Mouse (Mus musculus) intestine, postnatal 0 days (tissue): ENCODE measurements at regions not wholly inside any gene's neighbourhood (a gene's known extent, or its start where the extent isn't known, plus 50 kb on each side); places are given as distances from the start of the nearest gene placed in this dataset.

Experiments
- ATAC-seq: fragments of 200-750 bp; cut with Nextera tagmentation; 2 replicates; pipeline ENCODE4 v1.8.0; 2017; ENCODE audit warnings: mild to moderate bottlenecking, moderate TSS enrichment, moderate library complexity
- H3K27ac ChIP-seq: fragments of 300-500 bp; sonication (generic); 2 replicates; pipeline ENCODE4 v1.5.1; 2014; ENCODE audit warnings: mild to moderate bottlenecking, low read depth, low read length, moderate library complexity
- H3K27me3 ChIP-seq: fragments of 300-500 bp; sonication (generic); replicated peaks from 2 replicates; pipeline ENCODE4 v1.6.1; 2014; ENCODE audit warnings: low read length, mixed read lengths; ENCODE audit not compliant: control insufficient read depth, insufficient read depth
- H3K36me3 ChIP-seq: fragments of 300-500 bp; sonication (generic); 2 replicates; pipeline ENCODE4 v1.6.1; 2014; ENCODE audit warnings: mild to moderate bottlenecking, moderate library complexity; ENCODE audit not compliant: control insufficient read depth, insufficient read depth
- H3K4me1 ChIP-seq: fragments of 300-500 bp; sonication (generic); replicated peaks from 2 replicates; pipeline ENCODE4 v1.6.1; 2014; ENCODE audit warnings: antibody characterized with exemption, low read length, mixed read lengths; ENCODE audit not compliant: control insufficient read depth, insufficient read depth
- H3K4me2 ChIP-seq: fragments of 300-500 bp; sonication (generic); replicated peaks from 2 replicates; pipeline ENCODE4 v1.6.1; 2014; ENCODE audit warnings: low read depth, mild to moderate bottlenecking, moderate library complexity
- H3K4me3 ChIP-seq: fragments of 300-500 bp; sonication (generic); 2 replicates; pipeline ENCODE4 v1.5.1; 2014; ENCODE audit warnings: low read depth, low read length
- H3K9ac ChIP-seq: fragments of 300-500 bp; sonication (generic); 2 replicates; pipeline ENCODE4 v1.6.1; 2014; ENCODE audit warnings: mild to moderate bottlenecking, low read depth, low read length
- H3K9me3 ChIP-seq: fragments of 300-500 bp; sonication (generic); 2 replicates; pipeline ENCODE4 v1.6.1; 2016; ENCODE audit warnings: mixed run types; ENCODE audit not compliant: control insufficient read depth
- CTCF ChIP-seq: sonication (generic); IDR thresholded peaks from 2 replicates; pipeline ENCODE4 v1.5.1; 2016; ENCODE audit warnings: low read depth, mild to moderate bottlenecking, control low read depth, antibody characterized with exemption, moderate library complexity
- WGBS: fragments of 180-500 bp; shearing (Covaris S2); extraction: QIAGEN DNeasy Blood & Tissue Kit; methylation state at CpG from one replicate; pipeline ENCODE4 v1.1.7; 2014; 5-methylcytosine and 5-hydroxymethylcytosine counted together

DNA sequence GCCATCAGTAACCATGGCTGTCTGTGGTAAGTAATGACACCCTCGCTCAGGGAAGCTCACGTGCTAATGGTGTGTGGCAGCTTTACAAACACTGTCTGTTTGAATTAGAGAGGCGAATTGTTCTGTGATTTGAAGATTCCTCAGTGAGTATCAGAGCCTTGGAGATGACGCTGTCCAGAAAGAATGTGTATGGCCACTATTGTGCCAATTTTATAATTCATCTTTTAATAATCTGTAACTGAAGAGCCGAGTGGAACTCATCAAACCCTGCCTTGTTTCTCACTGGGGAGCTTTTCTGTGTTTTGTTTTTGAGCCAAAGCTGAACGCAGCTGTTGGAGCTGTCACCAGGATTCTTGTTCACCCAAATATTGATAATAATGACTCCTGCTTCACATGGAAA lies 171.7 kb downstream of the Dact1 start:
- no peak for TF ChIP-seq CTCF
- H3K9me3 ChIP-seq, result no peaks in the 10 kb centered on the region
- 42% methylated on average over 6 of the region's 6 CpGs for WGBS
- H3K36me3 ChIP-seq, result no peaks in the 10 kb centered on the region
- H3K4me2 ChIP-seq, result no peak overlapping the region
- no peak for ATAC-seq
- H3K27ac ChIP-seq, result no peak overlapping the region
- H3K4me1 ChIP-seq, result no peaks in the 10 kb centered on the region
- no peak overlapping the region for H3K9ac ChIP-seq
- H3K27me3 ChIP-seq, result no peaks in the 10 kb centered on the region
- no peak overlapping the region for H3K4me3 ChIP-seq

DNA sequence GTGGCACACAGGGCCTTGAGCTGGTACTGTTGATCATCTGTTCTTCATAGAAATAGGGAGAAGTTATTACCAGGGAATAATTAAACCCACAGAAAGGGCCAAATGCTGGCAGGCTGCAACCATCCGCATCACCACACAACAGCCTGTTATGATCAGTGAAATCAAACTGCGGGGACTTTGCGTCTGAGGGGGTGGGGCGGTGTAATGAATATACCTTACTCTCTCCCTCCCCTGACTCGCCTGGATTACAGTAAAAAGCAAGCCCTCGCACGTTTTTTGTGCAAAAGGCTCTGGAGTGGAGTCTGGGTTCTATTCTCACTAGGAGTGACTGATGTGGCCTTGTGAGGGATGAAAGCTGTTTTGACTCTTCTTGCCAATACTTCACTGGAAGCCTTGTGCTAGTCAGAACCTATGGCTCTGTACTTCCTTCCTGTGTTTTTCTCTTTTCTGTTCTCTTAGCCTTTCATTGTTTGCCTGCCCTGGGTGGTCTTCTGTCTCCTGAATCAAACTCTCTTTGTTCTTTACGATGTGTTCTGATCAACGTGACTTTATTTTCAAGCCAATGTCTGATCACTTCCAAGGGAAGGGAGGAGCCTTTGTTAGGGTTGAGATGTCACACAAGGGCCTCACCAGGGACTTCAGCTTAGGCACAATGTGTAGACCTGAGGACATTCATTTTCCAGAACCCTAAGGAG lies 172.4 kb downstream of the Dact1 start:
- Histone ChIP-seq H3K4me1 (no peaks in the 10 kb centered on the region), H3K27ac (no peak overlapping the region), H3K27me3 (no peaks in the 10 kb centered on the region), H3K36me3 (no peaks in the 10 kb centered on the region), H3K9ac (no peak overlapping the region), H3K4me3 (no peak overlapping the region), H3K9me3 (no peaks in the 10 kb centered on the region), H3K4me2 (no peak overlapping the region)
- no peak for ATAC-seq
- no peak for TF ChIP-seq CTCF
- WGBS, result 57% methylated on average over 9 of the region's 9 CpGs

GRCm38 (mm10) chr12:71482619-71483018 lies 172.9 kb downstream of the Dact1 start:
- TF ChIP-seq CTCF, result no peak
- Histone ChIP-seq H3K9me3 (no peaks in the 10 kb centered on the region), H3K4me2 (no peak overlapping the region), H3K9ac (no peak overlapping the region), H3K27me3 (no peaks in the 10 kb centered on the region), H3K36me3 (no peaks in the 10 kb centered on the region), H3K27ac (no peak overlapping the region), H3K4me3 (no peak overlapping the region), H3K4me1 (no peaks in the 10 kb centered on the region)
- ATAC-seq, result no peak
- 30% methylated on average over 2 of the region's 2 CpGs for WGBS

GRCm38 (mm10) chr12:71483536-71484165 lies 174.0 kb downstream of the Dact1 start:
- no peak for TF ChIP-seq CTCF
- H3K4me2 ChIP-seq, result no peak overlapping the region
- no peak for ATAC-seq
- no peaks in the 10 kb centered on the region for H3K9me3 ChIP-seq
- no peak overlapping the region for H3K4me3 ChIP-seq
- no peaks in the 10 kb centered on the region for H3K36me3 ChIP-seq
- 88% methylated on average over 7 of the region's 7 CpGs for WGBS
- H3K9ac ChIP-seq, result no peak overlapping the region
- no peak overlapping the region for H3K27ac ChIP-seq
- no peaks in the 10 kb centered on the region for H3K27me3 ChIP-seq
- H3K4me1 ChIP-seq, result no peaks in the 10 kb centered on the region

- 96% methylated on average over 5 of the region's 5 CpGs for WGBS
- no peak for TF ChIP-seq CTCF
These were observed 174.6 kb downstream of the Dact1 start for GRCm38 (mm10) chr12:71484286-71484685.

GRCm38 (mm10) chr12:71486078-71486477 lies 176.4 kb downstream of the Dact1 start:
- no peak overlapping the region for H3K27ac ChIP-seq
- no peak for TF ChIP-seq CTCF
- 85% methylated on average over 12 of the region's 12 CpGs for WGBS
- H3K4me2 ChIP-seq, result no peak overlapping the region
- no peaks in the 10 kb centered on the region for H3K27me3 ChIP-seq
- H3K4me1 ChIP-seq, result no peaks in the 10 kb centered on the region
- H3K36me3 ChIP-seq, result no peaks in the 10 kb centered on the region
- no peak overlapping the region for H3K9ac ChIP-seq
- ATAC-seq, result no peak
- H3K4me3 ChIP-seq, result no peak overlapping the region
- H3K9me3 ChIP-seq, result no peaks in the 10 kb centered on the region

More at GRCm38 (mm10) chr12:71484286-71484685, 174.6 kb downstream of the Dact1 start:
- H3K36me3 ChIP-seq, result no peaks in the 10 kb centered on the region
- H3K9ac ChIP-seq, result no peak overlapping the region
- no peak overlapping the region for H3K4me3 ChIP-seq
- H3K4me1 ChIP-seq, result no peaks in the 10 kb centered on the region
- H3K27ac ChIP-seq, result no peak overlapping the region
- H3K9me3 ChIP-seq, result no peaks in the 10 kb centered on the region
- ATAC-seq, result no peak
- no peaks in the 10 kb centered on the region for H3K27me3 ChIP-seq
- H3K4me2 ChIP-seq, result no peak overlapping the region
